Mouse (Mus musculus): Measurements from ENCODE around the gene Ppp1r3c. TPM values are rescaled to one million over a fixed set of nuclear protein-coding genes. Genes with fewer than 3 reads are reported as not detected.

The Ppp1r3c gene
- not detected for total RNA-seq (2023)

GRCm38 (mm10) chr19:36736537-36736936 is at the start of gene Ppp1r3c:
Ppp1r3c (minus strand) TSS chr19:36736653.

Other genes with a start within 250 kb of the Ppp1r3c start
- gene Hectd2, start 182.0 kb downstream of the Ppp1r3c start, total RNA-seq (2023), result 1 to 10 TPM; 1.2 to 2.5 TPM
- 100 to 1,000 TPM; 106 to 144 TPM for gene Tnks2, start 97.6 kb upstream of the Ppp1r3c start, total RNA-seq (2023)
- under 1 TPM in 1 of 2 experiments, not detected in 1; 0.26 TPM for gene Fgfbp3, start 183.0 kb upstream of the Ppp1r3c start, total RNA-seq (2023)
- gene Btaf1, start 189.4 kb upstream of the Ppp1r3c start, total RNA-seq (2023), result 10 to 100 TPM; 44.3 to 46.2 TPM